Mouse (Mus musculus) retina, embryonic 14.5 days (tissue): Measurements from ENCODE around the gene Phlpp1.
A peak's percentile ranks its signal among the peaks of the same experiment; 100 is the strongest.

Experiments used
- DNase-seq: peaks from one replicate; pipeline ENCODE4 v3.0.0-alpha.2; 2015; ENCODE audit warnings: low spot score

The Phlpp1 gene

GRCm38 (mm10) chr1:106171241-106172220 is at the start of gene Phlpp1:
Gene Phlpp1, plus strand, starts transcription at chr1:106171752.
- peak; percentile 100 for DNase-seq

- no peak for DNase-seq
Measured at GRCm38 (mm10) chr1:106126601-106127000, 45.0 kb upstream of the Phlpp1 start.

DNA sequence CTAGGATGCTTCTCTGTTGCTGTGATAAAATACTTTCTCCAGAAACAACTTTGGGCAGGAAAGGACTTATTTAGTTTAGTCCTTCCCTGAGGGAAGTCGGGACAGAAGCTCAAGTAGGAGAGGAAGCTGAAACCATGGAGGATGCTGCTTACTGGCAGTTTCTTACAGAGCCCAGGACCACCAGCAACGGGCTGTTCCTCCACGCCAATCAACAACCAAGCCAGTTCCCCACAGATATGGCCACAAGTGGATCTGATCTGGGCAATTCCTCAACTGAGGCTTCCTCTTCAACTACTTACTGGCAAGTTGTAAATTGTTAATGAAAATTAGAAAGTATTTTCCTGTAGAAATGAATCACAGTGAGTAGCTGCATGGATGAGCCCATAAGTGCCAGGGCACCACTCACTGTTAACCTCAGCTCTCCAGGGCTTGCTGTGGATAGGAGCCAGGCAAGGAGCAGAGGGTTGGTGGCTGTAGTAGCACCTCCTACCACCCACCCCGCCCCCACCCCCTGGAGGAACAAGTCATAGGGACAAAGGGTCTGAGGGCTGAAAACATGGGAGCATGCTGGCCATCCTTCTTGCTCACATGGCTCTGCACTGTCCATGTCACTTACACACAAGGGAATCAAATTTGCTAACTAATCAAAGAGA is 39.7 kb upstream of the Phlpp1 start:
- peak; percentile 9 for DNase-seq

DNA sequence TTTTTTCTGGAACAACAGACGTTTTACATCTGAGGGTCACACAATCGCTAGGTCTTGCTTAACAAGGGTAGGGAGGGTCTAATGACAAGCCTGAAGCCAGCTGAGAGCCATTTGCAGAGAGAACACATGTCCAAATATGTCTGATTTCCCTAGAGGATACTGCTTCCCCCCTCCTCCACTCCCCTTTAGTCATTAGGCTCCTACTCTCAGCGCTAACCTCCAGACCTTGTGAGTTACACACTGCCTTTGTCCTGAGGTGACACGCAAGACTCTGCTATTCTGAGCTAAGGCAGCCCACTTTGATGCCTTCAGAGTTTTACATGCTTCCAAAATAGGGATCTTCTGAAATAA is 39.2 kb upstream of the Phlpp1 start:
- peak; percentile 37 for DNase-seq

DNA sequence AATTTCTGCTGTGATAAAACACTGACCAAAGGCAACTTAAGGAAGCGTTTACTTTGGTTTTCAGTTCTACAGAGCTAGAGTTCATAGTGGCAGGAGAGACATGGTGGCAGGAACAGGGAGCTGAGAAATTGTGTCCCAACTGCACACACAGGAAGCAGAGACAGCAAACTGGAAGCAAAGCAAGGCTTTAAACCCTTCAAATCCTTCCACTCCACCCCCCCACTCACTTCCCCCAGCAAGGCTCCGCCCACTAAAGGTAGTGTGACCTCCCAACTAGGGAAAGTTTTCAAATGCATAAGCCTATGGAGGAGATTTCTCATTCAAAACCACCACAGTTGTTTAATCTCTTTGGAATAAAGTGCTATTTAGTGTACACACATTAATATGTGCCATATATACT is 32.9 kb upstream of the Phlpp1 start:
- DNase-seq, result no peak

DNA sequence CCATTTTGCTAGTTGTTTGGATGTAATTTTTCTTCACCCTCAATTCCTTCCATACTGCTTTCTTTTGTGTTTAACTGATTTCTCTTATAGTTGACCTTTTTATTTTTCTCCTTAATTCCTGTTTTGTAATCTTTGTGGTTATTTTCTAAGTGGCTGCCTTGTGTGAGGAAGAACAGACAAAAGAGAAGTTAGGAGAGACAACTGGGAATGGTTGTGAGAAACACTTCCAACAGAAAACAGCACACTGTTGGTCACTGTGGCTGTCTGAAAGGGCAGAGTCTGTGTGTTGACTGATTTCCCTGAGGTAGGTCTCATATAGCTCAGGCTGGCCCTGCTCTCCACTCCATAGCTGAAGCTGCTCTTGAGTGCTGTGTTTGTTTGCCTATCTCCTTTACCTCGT is 32.4 kb upstream of the Phlpp1 start:
- no peak for DNase-seq

DNA sequence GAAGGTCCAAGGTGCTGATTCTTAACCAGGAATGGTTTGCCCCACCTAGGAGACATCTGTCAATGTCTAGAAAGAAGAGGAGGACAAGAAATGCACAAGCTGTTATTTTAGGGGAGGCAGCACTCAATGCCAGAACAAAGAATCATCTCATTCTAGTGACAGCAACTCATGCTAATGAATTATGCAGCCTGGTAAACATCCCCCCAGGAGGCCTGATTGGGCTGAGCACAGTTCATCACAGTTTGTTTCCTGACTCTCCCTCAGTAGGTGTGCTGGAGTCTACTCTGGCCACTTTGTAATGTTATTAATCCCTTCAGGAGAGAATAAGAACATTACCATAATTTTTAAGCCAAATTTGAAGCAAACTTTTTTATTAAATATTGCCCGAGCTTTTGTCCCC is 29.5 kb upstream of the Phlpp1 start:
- no peak for DNase-seq

DNA sequence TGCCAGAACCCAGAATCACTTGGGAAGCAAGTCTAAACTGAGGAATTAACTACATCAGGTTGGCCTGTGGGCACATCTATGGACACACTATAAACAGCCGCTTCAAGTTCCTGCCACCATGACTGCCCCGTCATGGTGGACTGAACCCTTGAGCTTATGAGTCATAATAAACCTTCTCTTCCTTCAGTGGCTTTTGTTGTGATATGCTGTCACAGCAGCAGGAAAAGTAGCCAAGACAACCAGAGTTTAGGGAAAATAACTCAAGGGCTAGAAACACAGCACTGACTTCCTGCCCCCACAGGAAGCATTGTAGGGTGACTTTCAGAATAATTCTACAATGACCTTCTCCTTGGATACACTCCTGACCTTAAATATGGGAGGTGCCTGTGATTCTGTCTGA is 27.0 kb upstream of the Phlpp1 start:
- no peak for DNase-seq

DNA sequence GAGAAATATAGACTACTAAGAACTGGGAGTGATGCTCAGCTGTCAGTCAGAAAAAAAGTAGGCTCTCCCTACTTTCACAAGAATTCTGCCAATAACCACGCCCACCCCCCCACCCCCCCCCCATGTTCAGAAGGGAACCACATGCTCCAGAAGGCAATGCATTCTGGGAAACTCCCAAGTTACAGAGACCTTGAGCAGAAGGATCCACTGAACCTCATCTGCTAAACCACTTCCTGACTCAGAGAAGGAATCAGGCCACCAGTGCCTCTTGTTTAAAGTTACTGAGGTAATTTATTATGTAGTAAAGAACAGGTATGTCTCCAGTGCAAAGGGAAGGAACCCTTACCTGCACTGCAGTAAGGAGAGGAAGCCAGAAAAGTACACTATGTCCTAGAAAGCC is 26.5 kb upstream of the Phlpp1 start:
- no peak for DNase-seq

- DNase-seq, result no peak
Measured at GRCm38 (mm10) chr1:106145565-106146190, 25.9 kb upstream of the Phlpp1 start.

GRCm38 (mm10) chr1:106148386-106149380 is 22.9 kb upstream of the Phlpp1 start:
- DNase-seq, result no peak

GRCm38 (mm10) chr1:106151846-106152245 is 19.7 kb upstream of the Phlpp1 start:
- no peak for DNase-seq

GRCm38 (mm10) chr1:106152742-106153141 is 18.8 kb upstream of the Phlpp1 start:
- DNase-seq, result no peak

DNA sequence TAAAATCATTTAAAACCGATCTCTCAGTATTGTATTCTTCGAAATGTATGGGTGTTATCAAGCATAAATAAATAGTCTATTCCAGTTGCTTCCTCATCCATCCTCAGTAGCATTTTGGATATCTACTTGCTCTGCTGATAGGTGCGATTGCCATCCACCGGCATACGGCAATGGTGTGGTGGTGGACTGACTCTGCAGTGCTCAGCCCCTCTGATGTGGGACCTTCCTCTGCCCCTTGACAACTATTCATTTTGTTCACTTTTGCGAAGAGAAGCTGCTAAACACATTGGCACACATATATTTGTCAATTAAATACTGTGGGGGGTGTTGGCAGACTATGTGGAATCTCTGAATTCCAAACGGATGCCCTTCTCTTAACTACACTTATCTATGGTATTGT is 17.0 kb upstream of the Phlpp1 start:
- DNase-seq, result no peak

DNA sequence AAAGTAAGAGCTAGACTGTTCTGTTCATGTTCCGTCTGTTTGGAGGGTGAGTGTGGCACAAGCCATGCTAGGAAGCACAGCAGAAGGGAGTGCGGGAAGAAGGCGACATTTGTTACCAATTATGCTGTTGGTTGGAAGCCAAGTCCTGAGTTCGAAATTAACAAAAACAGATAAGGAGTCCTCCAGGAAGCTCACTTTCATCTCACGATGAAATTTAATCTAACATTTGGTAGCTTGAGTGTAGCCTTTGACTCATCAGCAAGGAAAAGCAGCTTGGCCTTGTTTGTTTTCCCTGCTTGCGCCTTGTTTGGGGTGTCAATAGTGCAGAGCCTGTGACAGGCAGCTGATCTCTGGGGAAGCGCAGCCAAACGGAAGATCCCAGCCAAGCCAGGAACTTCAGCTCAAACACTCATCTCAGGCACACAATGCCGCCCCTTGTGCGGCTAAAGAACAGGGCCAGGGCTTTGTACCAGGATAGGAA is 16.4 kb upstream of the Phlpp1 start:
- DNase-seq, result no peak

DNA sequence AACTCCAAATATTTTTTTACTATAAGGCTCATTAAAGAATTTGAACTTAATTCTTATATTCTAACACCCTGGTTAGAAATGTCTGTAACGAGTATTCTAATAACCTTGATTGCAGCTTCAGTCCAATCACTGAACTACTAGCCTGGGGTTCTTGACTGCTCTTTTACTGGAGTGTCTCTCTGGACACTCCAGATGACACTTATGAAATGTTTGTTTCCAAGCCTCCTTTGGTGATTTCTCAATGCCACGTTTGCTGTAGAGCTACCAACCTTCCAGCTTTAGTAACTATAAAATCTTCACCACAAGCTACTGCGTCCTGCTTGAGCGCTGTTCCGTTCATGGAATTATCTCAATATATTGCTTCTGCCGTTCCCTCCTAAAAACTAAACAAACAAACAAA is 15.8 kb upstream of the Phlpp1 start:
- no peak for DNase-seq

DNA sequence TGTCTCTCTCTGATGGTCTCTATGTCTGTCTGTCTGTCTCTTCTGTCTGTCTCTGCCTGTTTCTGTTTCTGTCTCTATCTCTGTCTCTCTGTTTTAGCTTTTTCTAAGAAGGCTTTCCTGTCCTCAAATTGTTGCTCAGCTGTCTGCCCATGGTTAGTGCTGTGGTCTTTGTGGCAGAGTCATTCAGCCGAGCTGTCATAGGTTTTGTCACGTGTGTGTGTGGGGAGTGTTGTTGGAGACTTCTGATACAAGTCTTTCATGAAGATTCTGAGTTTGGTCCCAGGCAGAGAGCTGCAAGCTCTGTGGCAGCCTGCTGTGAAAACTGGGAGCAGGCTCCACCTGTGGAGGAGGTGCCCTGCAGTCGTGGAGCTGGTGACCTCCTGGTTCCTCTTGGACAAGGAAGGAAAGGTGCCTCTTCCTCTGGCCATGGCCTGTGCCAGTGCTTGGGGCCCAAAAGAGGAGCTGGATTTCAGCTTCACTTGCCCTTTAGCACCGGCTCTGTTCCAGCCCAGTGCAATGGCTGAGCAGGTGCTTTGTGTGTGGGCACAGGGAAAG is 13.5 kb upstream of the Phlpp1 start:
- no peak for DNase-seq

GRCm38 (mm10) chr1:106159667-106160066 is 11.9 kb upstream of the Phlpp1 start:
- DNase-seq, result no peak

DNA sequence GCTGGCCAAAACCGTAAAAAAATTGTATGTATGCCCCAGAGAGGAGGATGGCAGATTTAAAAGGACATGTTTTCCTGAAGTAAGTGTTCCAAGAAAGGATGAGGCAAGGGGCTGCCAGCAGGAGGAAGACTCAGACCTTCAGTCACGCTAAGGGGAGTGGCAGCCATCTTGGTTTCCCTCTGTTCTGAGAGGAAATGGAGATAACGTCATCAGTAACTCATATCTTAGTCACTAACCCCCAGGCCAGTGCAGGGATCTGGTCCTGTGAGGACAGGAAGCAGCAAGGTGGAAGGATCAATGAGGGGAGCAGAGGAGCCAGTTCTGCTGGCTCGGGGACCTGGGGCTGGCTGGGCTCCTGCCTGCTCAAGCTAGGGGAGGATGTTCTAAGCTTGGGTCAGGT is 10.6 kb upstream of the Phlpp1 start:
- no peak for DNase-seq

GRCm38 (mm10) chr1:106162581-106162980 is 9.0 kb upstream of the Phlpp1 start:
- DNase-seq, result no peak

GRCm38 (mm10) chr1:106163401-106163800 is 8.2 kb upstream of the Phlpp1 start:
- no peak for DNase-seq
